Mouse (Mus musculus) CH12.LX (cell line): Measurements from ENCODE around the gene Chgb. TPM values are rescaled to one million over a fixed set of nuclear protein-coding genes. Genes with fewer than 3 reads are reported as not detected.
A peak's percentile ranks its signal among the peaks of the same experiment; 100 is the strongest.

ENCODE experiments used
- DNase-seq: peaks from one replicate; pipeline ENCODE4 v3.0.0-alpha.2; 2013; ENCODE audit errors: extremely low read depth
- H3K27ac ChIP-seq: 2 replicates; pipeline ENCODE4 v1.5.1; 2012; ENCODE audit warnings: low read depth, mild to moderate bottlenecking, control low read depth, moderate library complexity; ENCODE audit not compliant: insufficient read depth
- H3K27me3 ChIP-seq: replicated peaks from 2 replicates; pipeline ENCODE3; 2012; ENCODE audit warnings: inconsistent platforms
- H3K36me3 ChIP-seq, 2 experiments: replicated peaks in 1 of 2; 2 replicates each; pipeline versions ENCODE3 to v1.6.1; 2012; ENCODE audit warnings: inconsistent platforms in 1 of 2, low read length in 1 of 2, mild to moderate bottlenecking in 1 of 2, mixed read lengths in 1 of 2, moderate library complexity in 1 of 2; ENCODE audit not compliant: control insufficient read depth in 1 of 2, insufficient read depth in 1 of 2
- H3K4me1 ChIP-seq, 2 experiments: 2 replicates each; pipeline ENCODE4 v1.6.1; 2012; ENCODE audit warnings: inconsistent platforms in 1 of 2, moderate library complexity in 1 of 2; ENCODE audit not compliant: insufficient read depth in 2 of 2, control insufficient read depth in 1 of 2
- H3K4me2 ChIP-seq: 2 replicates; pipeline ENCODE4 v1.6.1; 2012; ENCODE audit warnings: low read depth, mild to moderate bottlenecking, control low read depth; ENCODE audit not compliant: poor library complexity, insufficient read depth, severe bottlenecking
- H3K4me3 ChIP-seq, 3 experiments: fragments of 150-350 bp in 1 of 3; sonication (generic) in 1 of 3; replicated peaks in 1 of 3; 2 replicates each; pipeline versions ENCODE3 to v1.5.1; 2011 to 2012; ENCODE audit warnings: low read depth in 2 of 3, low read length in 2 of 3, mild to moderate bottlenecking in 2 of 3, moderate library complexity in 2 of 3, control low read depth in 1 of 3, improper control_type of control experiment in 1 of 3, inconsistent platforms in 1 of 3, mixed read lengths in 1 of 3; ENCODE audit not compliant: poor library complexity in 1 of 3
- H3K79me2 ChIP-seq: replicated peaks from 2 replicates; pipeline ENCODE4 v1.6.1; 2012; ENCODE audit warnings: mild to moderate bottlenecking, moderate library complexity; ENCODE audit not compliant: control insufficient read depth, poor library complexity, insufficient read depth, severe bottlenecking; ENCODE audit errors: extremely low read depth
- H3K9ac ChIP-seq: 2 replicates; pipeline ENCODE4 v1.6.1; 2012; ENCODE audit warnings: low read depth, mild to moderate bottlenecking, control low read depth, moderate library complexity; ENCODE audit not compliant: insufficient read depth
- H3K9me3 ChIP-seq: replicated peaks from 2 replicates; pipeline ENCODE3; 2012; ENCODE audit warnings: low read length, inconsistent platforms, mixed read lengths
- BHLHE40 ChIP-seq: IDR thresholded peaks from 2 replicates; pipeline ENCODE4 v1.6.1; 2011; ENCODE audit warnings: mild to moderate bottlenecking, low read depth, low read length, improper control_type of control experiment
- CHD1 ChIP-seq: IDR thresholded peaks from 2 replicates; pipeline ENCODE4 v1.6.1; 2012; ENCODE audit warnings: low read depth, low read length, improper control_type of control experiment, inconsistent platforms
- CHD2 ChIP-seq: IDR thresholded peaks from 2 replicates; pipeline ENCODE4 v1.6.1; 2011; ENCODE audit warnings: low read length, improper control_type of control experiment
- CTCF ChIP-seq, 2 experiments: IDR thresholded peaks in 1 of 2; conservative IDR thresholded peaks in 1 of 2; 2 replicates each; pipeline ENCODE4 v1.5.1; 2011 to 2012; ENCODE audit warnings: low read depth in 2 of 2, low read length in 2 of 2, improper control_type of control experiment in 1 of 2, inconsistent platforms in 1 of 2, mild to moderate bottlenecking in 1 of 2, moderate library complexity in 1 of 2
- E2F4 ChIP-seq: IDR thresholded peaks from 2 replicates; pipeline ENCODE4 v1.6.1; 2011; ENCODE audit warnings: low read depth, low read length, improper control_type of control experiment; ENCODE audit not compliant: insufficient replicate concordance
- ELF1 ChIP-seq: IDR thresholded peaks from 2 replicates; pipeline ENCODE4 v1.6.1; 2014; ENCODE audit warnings: low read depth, mild to moderate bottlenecking, inconsistent platforms, low read length, improper control_type of control experiment
- GABPA ChIP-seq: IDR thresholded peaks from 2 replicates; pipeline ENCODE4 v1.6.1; 2012; ENCODE audit warnings: low read depth, low read length, improper control_type of control experiment, inconsistent platforms; ENCODE audit not compliant: insufficient replicate concordance
- IRF4 ChIP-seq: IDR thresholded peaks from 2 replicates; pipeline ENCODE4 v1.6.1; 2014; ENCODE audit warnings: low read depth, mild to moderate bottlenecking, inconsistent platforms, low read length, improper control_type of control experiment
- JUN ChIP-seq: IDR thresholded peaks from 2 replicates; pipeline ENCODE4 v1.6.1; 2011; ENCODE audit warnings: low read depth, mild to moderate bottlenecking, low read length, improper control_type of control experiment, moderate library complexity; ENCODE audit not compliant: insufficient read depth
- MAFK ChIP-seq: IDR thresholded peaks from 2 replicates; pipeline ENCODE4 v1.6.1; 2011; ENCODE audit warnings: low read length, improper control_type of control experiment; ENCODE audit not compliant: insufficient replicate concordance
- MAZ ChIP-seq: IDR thresholded peaks from 2 replicates; pipeline ENCODE4 v1.6.1; 2012; ENCODE audit warnings: low read depth, mild to moderate bottlenecking, inconsistent platforms, low read length, improper control_type of control experiment, moderate library complexity
- MEF2A ChIP-seq: IDR thresholded peaks from 2 replicates; pipeline ENCODE4 v1.6.1; 2014; ENCODE audit warnings: low read depth, mild to moderate bottlenecking, inconsistent platforms, low read length, improper control_type of control experiment, borderline replicate concordance
- NELFE ChIP-seq: IDR thresholded peaks from 2 replicates; pipeline ENCODE4 v1.6.1; 2011; ENCODE audit warnings: low read depth, low read length, improper control_type of control experiment
- NRF1 ChIP-seq: IDR thresholded peaks from 2 replicates; pipeline ENCODE4 v1.6.1; 2014; ENCODE audit warnings: low read depth, mild to moderate bottlenecking, inconsistent platforms, low read length, improper control_type of control experiment, moderate library complexity
- PAX5 ChIP-seq: IDR thresholded peaks from 2 replicates; pipeline ENCODE4 v1.6.1; 2012; ENCODE audit warnings: low read length, inconsistent platforms, mixed read lengths
- RCOR1 ChIP-seq: conservative IDR thresholded peaks from 2 replicates; pipeline ENCODE4 v1.6.1; 2012; ENCODE audit warnings: low read depth, mild to moderate bottlenecking, inconsistent platforms, low read length, improper control_type of control experiment
- SMC3 ChIP-seq: IDR thresholded peaks from 2 replicates; pipeline ENCODE4 v1.6.1; 2011; ENCODE audit warnings: low read depth, low read length, improper control_type of control experiment
- TBP ChIP-seq: conservative IDR thresholded peaks from 2 replicates; pipeline ENCODE4 v1.6.1; 2011; ENCODE audit warnings: low read depth, low read length, improper control_type of control experiment
- TCF12 ChIP-seq: IDR thresholded peaks from 2 replicates; pipeline ENCODE4 v1.6.1; 2014; ENCODE audit warnings: low read depth, mild to moderate bottlenecking, inconsistent platforms, low read length, improper control_type of control experiment
- USF1 ChIP-seq: IDR thresholded peaks from 2 replicates; pipeline ENCODE4 v1.6.1; 2014; ENCODE audit warnings: low read depth, mild to moderate bottlenecking, inconsistent platforms, low read length, improper control_type of control experiment
- ZC3H11A ChIP-seq: IDR thresholded peaks from 2 replicates; pipeline ENCODE4 v1.6.1; 2012; ENCODE audit warnings: low read depth, mild to moderate bottlenecking, inconsistent platforms, low read length, improper control_type of control experiment
- ZKSCAN1 ChIP-seq: IDR thresholded peaks from 2 replicates; pipeline ENCODE4 v1.6.1; 2012; ENCODE audit warnings: low read depth, inconsistent platforms, low read length, improper control_type of control experiment, borderline replicate concordance
- ZMIZ1 ChIP-seq: IDR thresholded peaks from 2 replicates; pipeline ENCODE4 v1.6.1; 2012; ENCODE audit warnings: low read depth, mild to moderate bottlenecking, inconsistent platforms, low read length, improper control_type of control experiment
- dilution Hi-C: fragments of 300-500 bp; cut with MboI; formaldehyde crosslinking; loops from 2 replicates; pipeline ENCODE4 v1.14.3; 2020; ENCODE audit warnings: low sequenced_read_pairs; ENCODE audit not compliant: extremely low pct_unique_long_range_greater_than_20kb, extremely low pct_ligation_motif_present
- in situ Hi-C: fragments of 300-500 bp; cut with MboI; formaldehyde crosslinking; loops from 3 replicates; pipeline ENCODE4 v1.14.3; 2019; ENCODE audit warnings: low sequenced_read_pairs, low pct_ligation_motif_present, low pct_unique_long_range_greater_than_20kb, mixed read lengths
- polyA plus RNA-seq: library from polyadenylated mRNA; unstranded; fragments of >175 nt; gene quantifications from 2 replicates; pipeline ENCODE4 v1.2.1, GENCODE M21; 2012; ENCODE audit warnings: low read depth; ENCODE audit not compliant: insufficient read length
- total RNA-seq, 2 experiments: library from RNA; depleted of rRNA; stranded (reverse); fragments of 300-350 nt in 1 of 2; fragments of >200 nt in 1 of 2; gene quantifications; 2 replicates each; pipeline ENCODE4 v1.2.3; 2012 to 2014

Gene Chgb
- total and polyA plus RNA-seq, 3 experiments = 0.13 TPM; not detected in 2

- peaks cover 0 to 2% of the 10 kb centered on the region in 2 experiments for H3K36me3 ChIP-seq
- DNase-seq = no peak
- H3K9ac ChIP-seq = no peak overlapping the region
- no peak overlapping the region for H3K4me3 ChIP-seq
- H3K27me3 ChIP-seq = no peaks in the 10 kb centered on the region
- 0 out of 4 replicates have a peak, but pooled peaks of 1 of the 2 experiments have one; percentile 2 for TF ChIP-seq CTCF (conservative IDR thresholded peaks at IDR 0.05 in 1 of 2, IDR thresholded peaks at IDR 0.05 in 1 of 2; ENCODE audit: low read depth in 2 of 2, low read length in 2 of 2)
- TF ChIP-seq E2F4 = no peak
- no peak overlapping the region for H3K4me2 ChIP-seq
- in situ Hi-C loops (no loop called here), dilution Hi-C loops (no loop called here)
- no peaks in the 10 kb centered on the region for H3K79me2 ChIP-seq
- H3K9me3 ChIP-seq = no peaks in the 10 kb centered on the region
- H3K27ac ChIP-seq = no peak overlapping the region
- no peaks in the 10 kb centered on the region for H3K4me1 ChIP-seq
Measured at GRCm38 (mm10) chr2:132741862-132742347, 39.2 kb upstream of the Chgb start.

- Histone ChIP-seq H3K4me2 (no peak overlapping the region), H3K9me3 (no peaks in the 10 kb centered on the region), H3K79me2 (no peaks in the 10 kb centered on the region), H3K9ac (no peak overlapping the region), H3K4me1 (no peaks in the 10 kb centered on the region), H3K4me3 (no peak overlapping the region), H3K27me3 (no peaks in the 10 kb centered on the region), H3K27ac (no peak overlapping the region), H3K36me3 (peaks cover 0 to 2% of the 10 kb centered on the region in 2 experiments)
- TF ChIP-seq ZC3H11A = no peak
- no peak for TF ChIP-seq ZKSCAN1
- TF ChIP-seq TBP = no peak
- no peak for TF ChIP-seq CHD2
- TF ChIP-seq SMC3 = no peak
- no peak for TF ChIP-seq JUN
- TF ChIP-seq GABPA = no peak
- in situ Hi-C loops = no loop called here
- no peak for DNase-seq
- dilution Hi-C loops = no loop called here
Measured at GRCm38 (mm10) chr2:132744866-132745265, 36.2 kb upstream of the Chgb start.

DNA sequence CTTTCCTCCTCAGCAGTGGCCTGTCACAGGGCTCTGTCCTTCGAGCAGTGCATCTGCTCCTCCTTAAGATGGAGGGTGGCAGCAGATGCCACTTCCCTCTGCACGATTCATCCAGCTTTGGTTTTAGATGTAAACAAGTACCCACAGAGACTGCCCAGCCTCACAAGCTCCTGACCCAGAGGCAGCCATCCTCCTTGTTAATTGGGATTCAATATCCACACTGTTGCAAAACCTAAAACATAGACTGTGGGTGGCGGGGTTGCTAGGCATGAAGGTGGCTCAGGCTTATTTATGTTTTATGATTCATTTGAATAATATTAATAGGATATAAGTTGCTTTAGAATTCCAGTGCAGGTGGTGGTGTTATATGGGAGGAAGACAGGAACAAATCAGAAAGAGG, 35.0 kb upstream of the Chgb start:
- in situ Hi-C loops = no loop called here
- Histone ChIP-seq H3K36me3 (peaks cover 0 to 8% of the 10 kb centered on the region in 2 experiments), H3K4me1 (no peaks in the 10 kb centered on the region), H3K27me3 (no peaks in the 10 kb centered on the region), H3K27ac (no peak overlapping the region), H3K79me2 (no peaks in the 10 kb centered on the region), H3K4me2 (no peak overlapping the region), H3K9ac (no peak overlapping the region), H3K4me3 (no peak overlapping the region), H3K9me3 (no peaks in the 10 kb centered on the region)
- no peak for DNase-seq
- dilution Hi-C loops = no loop called here
- TF ChIP-seq NELFE (no peak), MAFK (no peak), BHLHE40 (no peak), CHD1 (no peak), RCOR1 (no peak), IRF4 (no peak), E2F4 (no peak), ZC3H11A (no peak), ZMIZ1 (no peak), NRF1 (no peak), ZKSCAN1 (no peak), TCF12 (no peak), SMC3 (no peak), USF1 (no peak), ELF1 (no peak), PAX5 (no peak), MAZ (no peak), MEF2A (no peak)
